Mouse (Mus musculus) ovary, adult 10 weeks (tissue): ENCODE measurements around the gene Otogl. TPM values are rescaled to one million over a fixed set of nuclear protein-coding genes. Genes with fewer than 3 reads are reported as not detected.

Experiments
- polyA plus RNA-seq: library from polyadenylated mRNA; stranded (reverse); fragments of 350-450 nt; fragmentation: Illumina TruSeq; extraction: RNeasy Lipid Tissue Mini Kit (QIAGEN cat#74804); gene quantifications from one replicate; pipeline ENCODE4 v1.2.3, GENCODE M21; 2014

Gene Otogl
- 0.68 TPM for polyA plus RNA-seq

GRCm38 (mm10) chr10:107912084-107912573 lies at the start of gene Otogl:
Gene Otogl (minus strand): TSS chr10:107912134.

GRCm38 (mm10) chr10:107719806-107720205 lies 192.1 kb downstream of the Otogl start, which contains the start of gene Ptprq:
Gene Ptprq (minus strand): TSS chr10:107720051.

Other genes with a start within 250 kb of the Otogl start
- 11.6 TPM for gene Ptprq, start 192.1 kb downstream of the Otogl start, polyA plus RNA-seq